Mouse (Mus musculus): ENCODE data around the gene Aass.

Aass gene

DNA sequence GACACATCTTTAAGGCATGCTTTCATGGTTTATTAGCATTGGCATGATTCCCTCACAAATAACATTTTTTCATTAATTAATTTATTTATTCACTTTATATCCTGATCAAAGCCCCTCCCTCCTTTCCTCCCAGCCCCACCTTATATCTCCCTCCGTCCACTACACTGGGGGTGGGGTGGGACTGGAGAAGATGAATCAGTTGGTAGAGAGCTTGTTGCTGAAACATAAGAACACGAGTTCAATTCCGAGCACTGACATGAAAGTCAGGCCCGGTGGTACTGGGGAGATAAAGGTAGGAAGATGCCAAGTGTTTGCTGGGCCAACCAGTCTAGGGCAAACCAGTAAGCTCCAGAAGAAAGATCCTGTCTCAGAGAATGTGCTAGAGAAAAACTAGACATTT is 84.0 kb downstream of the Aass start:
- DNase-seq: no peak

DNA sequence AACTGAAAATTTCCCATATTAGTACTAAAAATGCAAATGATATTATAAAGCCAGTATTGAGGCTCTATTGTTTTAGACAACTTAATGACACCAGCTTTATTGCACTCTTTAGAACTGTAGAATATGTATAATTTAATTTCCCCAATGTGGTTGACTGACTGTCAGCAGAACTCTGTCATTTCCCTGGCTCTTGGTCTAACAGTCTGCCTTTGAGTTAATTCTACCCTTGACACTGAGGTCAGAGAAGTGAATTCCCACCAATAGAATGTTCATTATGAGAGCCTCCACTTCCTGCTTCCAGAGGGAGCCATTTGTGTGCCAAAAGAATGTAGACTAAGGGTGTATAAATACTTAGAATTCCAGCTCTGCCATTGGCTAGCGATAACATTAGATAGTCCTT is 104.5 kb downstream of the Aass start:
- DNase-seq: no peak

All from thymus, adult 18-20 months (tissue).